9 mouse cellular contexts compared by ENCODE assay signal in genomic region chr1:183075121-183075822, GRCm38 (mm10).
DNase-seq lines count a peak whose midpoint lies in the region; ATAC-seq and TF ChIP-seq lines count a peak whose summit lies in the region.
"Had no signal": no experiment of that assay in that cellular context is flagged by ENCODE, and none has a peak within 500 bp of the region (broad histone marks: within the 10 kb centered on the region; RNA-seq: fewer than 3 reads in every experiment).

No protein-coding gene starts in this region.

- peaks cover 5% of the 10 kb centered on the region; the same call in 1 of the 2 replicates for H3K4me1 ChIP-seq in heart, postnatal 0 days (ENCODE audit: control insufficient read depth, insufficient read depth)
- H3K4me1 ChIP-seq in intestine, embryonic 14.5 days (replicated peaks; ENCODE audit: control insufficient read depth, insufficient read depth, low read length) = peaks cover 22% of the 10 kb centered on the region
- peaks cover 13% of the 10 kb centered on the region for H3K4me1 ChIP-seq in midbrain, embryonic 13.5 days (replicated peaks)

- no peaks in the 10 kb centered on the region for H3K27me3 ChIP-seq in heart, postnatal 0 days (ENCODE audit: control insufficient read depth, insufficient read depth, low read length)
- no peaks in the 10 kb centered on the region for H3K27me3 ChIP-seq in intestine, embryonic 14.5 days (replicated peaks; ENCODE audit: control insufficient read depth, insufficient read depth, low read length)
- H3K27me3 ChIP-seq in midbrain, embryonic 13.5 days = no peaks in the 10 kb centered on the region
- H3K27me3 ChIP-seq: CH12.LX had no signal

- intact Hi-C loops in heart, postnatal 25 days (cut with DNase I) = no loop called here

- H3K9ac ChIP-seq in heart, postnatal 0 days (replicated peaks; ENCODE audit: low read depth, low read length) = no peak overlapping the region
- no peak overlapping the region for H3K9ac ChIP-seq in intestine, embryonic 14.5 days (ENCODE audit: low read length)
- 0 out of 2 replicates have a peak overlapping the region, but pooled peaks have one; percentile 23 for H3K9ac ChIP-seq in midbrain, embryonic 13.5 days (replicated peaks)

- TF ChIP-seq POLR2A in brain, embryonic 14.5 days (IDR thresholded peaks at IDR 0.05; ENCODE audit: borderline replicate concordance, extremely low read depth, insufficient read depth, insufficient read length, poor library complexity, severe bottlenecking) = no peak

- no peaks in the 10 kb centered on the region for H3K9me3 ChIP-seq in heart, postnatal 0 days (replicated peaks; ENCODE audit: control insufficient read depth, low read length)
- H3K9me3 ChIP-seq in intestine, embryonic 14.5 days (ENCODE audit: control insufficient read depth, low read length) = no peaks in the 10 kb centered on the region
- no peaks in the 10 kb centered on the region for H3K9me3 ChIP-seq in midbrain, embryonic 13.5 days

- peak; percentile 8 for DNase-seq in heart, postnatal 0 days (ENCODE audit: low spot score)
- no peak for DNase-seq in heart, postnatal 25 days (ENCODE audit: low spot score)
- DNase-seq in brain, embryonic 14.5 days (ENCODE audit: low read depth) = peak; percentile 62
- no peak for DNase-seq in intestine, embryonic 14.5 days (ENCODE audit: low spot score)
- no peak for DNase-seq in urinary bladder, postnatal 14 days (ENCODE audit: low spot score)
- DNase-seq in gastrocnemius, adult 18-20 months (ENCODE audit: low spot score) = no peak
- no peak for DNase-seq in gastrocnemius, adult 8-10 months (ENCODE audit: low spot score in 2 of 2)

- no peak overlapping the region for H3K4me3 ChIP-seq in heart, postnatal 0 days (ENCODE audit: low read depth, low read length)
- no peak overlapping the region for H3K4me3 ChIP-seq in intestine, embryonic 14.5 days (ENCODE audit: low read depth, low read length)
- no peak overlapping the region for H3K4me3 ChIP-seq in midbrain, embryonic 13.5 days (replicated peaks)

- WGBS in heart, postnatal 0 days = 36% methylated on average over 15 of the region's 15 CpGs
- WGBS in intestine, embryonic 14.5 days = 20% methylated on average over 15 of the region's 15 CpGs
- WGBS in midbrain, embryonic 13.5 days = 55% methylated on average over 15 of the region's 15 CpGs

- ATAC-seq in heart, postnatal 0 days (ENCODE audit: insufficient read depth, low read depth) = no peak
- ATAC-seq in intestine, embryonic 14.5 days (replicated peaks; ENCODE audit: low FRiP score, low TSS enrichment, low read depth) = peak; percentile 28; the same call in 1 of the 2 replicates
- peak; percentile 55 for ATAC-seq in midbrain, embryonic 13.5 days

- TF ChIP-seq EP300 in heart, postnatal 0 days (IDR thresholded peaks at IDR 0.05; ENCODE audit: low read depth) = no peak

- H3K36me3 ChIP-seq in heart, postnatal 0 days (replicated peaks; ENCODE audit: control insufficient read depth, insufficient read depth, low read length) = no peaks in the 10 kb centered on the region
- H3K36me3 ChIP-seq in intestine, embryonic 14.5 days (ENCODE audit: control insufficient read depth, insufficient read depth, low read length) = no peaks in the 10 kb centered on the region
- no peaks in the 10 kb centered on the region for H3K36me3 ChIP-seq in midbrain, embryonic 13.5 days

- no peak overlapping the region for H3K4me2 ChIP-seq in heart, postnatal 0 days (ENCODE audit: low read depth, low read length)
- H3K4me2 ChIP-seq in intestine, embryonic 14.5 days (ENCODE audit: low read length) = peak overlapping the region; percentile 23; the same call in 1 of the 2 replicates
- H3K4me2 ChIP-seq in midbrain, embryonic 13.5 days (replicated peaks) = no peak overlapping the region

- H3K27ac ChIP-seq in heart, postnatal 0 days (ENCODE audit: low read depth) = no peak overlapping the region
- peak overlapping the region; percentile 67 for H3K27ac ChIP-seq in intestine, embryonic 14.5 days (ENCODE audit: low read depth)
- peak overlapping the region; percentile 51 for H3K27ac ChIP-seq in midbrain, embryonic 13.5 days

- TF ChIP-seq CTCF in heart, postnatal 0 days (IDR thresholded peaks at IDR 0.05; ENCODE audit: low read depth) = no peak
- no peak for TF ChIP-seq CTCF in brain, embryonic 14.5 days (IDR thresholded peaks at IDR 0.05; ENCODE audit: borderline replicate concordance, extremely low read depth, insufficient read depth, insufficient read length)

Comparison
In these comparisons a context has a peak if more than half of its experiments do, and no peak if none do; other contexts are left out.
1. DNase-seq: peak in heart, postnatal 0 days (single experiment) and brain, embryonic 14.5 days (single experiment); none in heart, postnatal 25 days (single experiment), intestine, embryonic 14.5 days (single experiment), urinary bladder, postnatal 14 days (single experiment), gastrocnemius, adult 18-20 months (single experiment) and gastrocnemius, adult 8-10 months (0 of 2).